Mouse (Mus musculus) thymus, adult 2 months (tissue): ENCODE data around the gene Chpf2.
A peak's percentile ranks its signal among the peaks of the same experiment; 100 is the strongest.

Experiments used
- CTCF ChIP-seq: fragments of 200-500 bp; IDR thresholded peaks from 2 replicates; pipeline ENCODE4 v1.5.1; 2012; ENCODE audit warnings: mild to moderate bottlenecking, control low read depth, low read length, moderate library complexity, borderline replicate concordance; ENCODE audit not compliant: control insufficient read depth, poor library complexity, insufficient read depth; ENCODE audit errors: extremely low read depth
- POLR2A ChIP-seq: fragments of 200-500 bp; IDR thresholded peaks from 2 replicates; pipeline ENCODE4 v1.6.1; 2012; ENCODE audit warnings: mild to moderate bottlenecking, low read length, control low read depth, moderate library complexity; ENCODE audit not compliant: control insufficient read depth, poor library complexity, insufficient read depth; ENCODE audit errors: extremely low read depth

GRCm38 (mm10) chr5:24577183-24577929 is 9.2 kb upstream of the Chpf2 start, which contains the start of gene Abcf2:
- TF ChIP-seq POLR2A = peak; percentile 85
- TF ChIP-seq CTCF = 0 out of 2 replicates have a peak, but pooled peaks have one; percentile 58
